Mouse (Mus musculus) CH12.LX (cell line): ENCODE measurements around the gene Trim46.
A peak's percentile ranks its signal among the peaks of the same experiment; 100 is the strongest.

Source experiments
- CTCF ChIP-seq, 2 experiments: IDR thresholded peaks in 1 of 2; conservative IDR thresholded peaks in 1 of 2; 2 replicates each; pipeline ENCODE4 v1.5.1; 2011 to 2012; ENCODE audit warnings: low read depth in 2 of 2, low read length in 2 of 2, improper control_type of control experiment in 1 of 2, inconsistent platforms in 1 of 2, mild to moderate bottlenecking in 1 of 2, moderate library complexity in 1 of 2
- EP300 ChIP-seq: IDR thresholded peaks from 2 replicates; pipeline ENCODE4 v1.6.1; 2011; ENCODE audit warnings: low read length, improper control_type of control experiment
- MEF2A ChIP-seq: IDR thresholded peaks from 2 replicates; pipeline ENCODE4 v1.6.1; 2014; ENCODE audit warnings: low read depth, mild to moderate bottlenecking, inconsistent platforms, low read length, improper control_type of control experiment, borderline replicate concordance
- MXI1 ChIP-seq: IDR thresholded peaks from 2 replicates; pipeline ENCODE4 v1.6.1; 2011; ENCODE audit warnings: mild to moderate bottlenecking, low read depth, low read length, improper control_type of control experiment
- POLR2A ChIP-seq: IDR thresholded peaks from 2 replicates; pipeline ENCODE4 v1.6.1; 2011; ENCODE audit warnings: low read depth, mild to moderate bottlenecking, improper control_type of control experiment, low read length

- TF ChIP-seq MEF2A, result no peak
- no peak for TF ChIP-seq EP300
- TF ChIP-seq MXI1, result no peak
- no peak for TF ChIP-seq POLR2A
- peak; percentile 79 to 88 for TF ChIP-seq CTCF (conservative IDR thresholded peaks at IDR 0.05 in 1 of 2, IDR thresholded peaks at IDR 0.05 in 1 of 2; ENCODE audit: low read depth in 2 of 2, low read length in 2 of 2)
These were observed 3.7 kb downstream of the Trim46 start for GRCm38 (mm10) chr3:89242331-89242895.
